Mouse (Mus musculus) left cerebral cortex, postnatal 14 days (tissue): Measurements from ENCODE around the gene Osmr. TPM values are rescaled to one million over a fixed set of nuclear protein-coding genes. Genes with fewer than 3 reads are reported as not detected.
"Not testable (repeated sequence)": the region's sequence is repeated elsewhere in the genome, so short reads cannot be mapped to it uniquely, and the experiment has no call there.

Experiments used
- DNase-seq, 2 experiments: peaks; one replicate each; pipeline ENCODE4 v3.0.0; 2021 to 2022; ENCODE audit warnings: low spot score in 2 of 2, mixed read lengths in 1 of 2
- intact Hi-C: fragments of 180-260 bp; cut with DNase I; formaldehyde crosslinking; loops from one replicate; pipeline ENCODE4 v1.15.1; 2025
- total RNA-seq, 2 experiments: library from RNA; stranded (reverse); gene quantifications; 2 replicates each; pipeline ENCODE4 v1.2.3; 2021

Osmr gene
- total RNA-seq, 2 experiments from 2014 or later, result 3.3 to 3.8 TPM

DNA sequence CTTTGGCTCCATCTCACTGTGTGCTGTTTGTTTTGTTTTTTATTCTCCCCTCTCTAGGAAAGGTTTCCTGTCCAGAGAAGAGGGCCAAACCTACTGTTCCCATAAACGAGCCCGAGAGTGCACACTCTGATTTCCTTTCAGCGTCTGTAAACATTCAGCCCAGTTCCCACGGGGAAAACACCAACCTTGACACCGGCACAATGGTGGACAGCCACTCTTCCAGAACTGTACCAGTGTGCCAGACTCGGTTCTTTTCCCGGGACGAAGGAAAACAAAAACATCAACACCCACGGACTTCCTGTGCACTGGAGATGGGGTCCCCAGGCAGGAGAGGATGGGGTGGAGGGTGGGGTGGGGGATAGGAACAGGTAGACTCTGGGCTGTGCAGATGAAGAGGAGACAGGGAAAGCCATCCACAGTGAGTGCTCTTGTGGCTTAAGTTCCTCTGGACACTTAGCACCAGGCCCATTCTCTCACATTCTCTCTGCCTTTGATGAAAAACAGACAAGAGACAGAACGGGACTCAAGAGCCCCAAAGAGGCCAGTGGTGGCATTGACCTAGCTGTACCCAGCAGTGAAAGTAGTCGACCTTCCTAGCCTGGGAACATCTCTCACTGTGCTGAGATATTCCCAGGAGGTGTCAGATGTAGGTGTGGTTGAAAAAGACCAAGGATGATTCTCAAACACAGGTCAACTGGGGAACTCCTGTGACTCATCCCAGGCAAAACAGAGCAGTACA is 3.0 kb downstream of the Osmr start:
- intact Hi-C loops, result no loop called here
- DNase-seq, result no peak

DNA sequence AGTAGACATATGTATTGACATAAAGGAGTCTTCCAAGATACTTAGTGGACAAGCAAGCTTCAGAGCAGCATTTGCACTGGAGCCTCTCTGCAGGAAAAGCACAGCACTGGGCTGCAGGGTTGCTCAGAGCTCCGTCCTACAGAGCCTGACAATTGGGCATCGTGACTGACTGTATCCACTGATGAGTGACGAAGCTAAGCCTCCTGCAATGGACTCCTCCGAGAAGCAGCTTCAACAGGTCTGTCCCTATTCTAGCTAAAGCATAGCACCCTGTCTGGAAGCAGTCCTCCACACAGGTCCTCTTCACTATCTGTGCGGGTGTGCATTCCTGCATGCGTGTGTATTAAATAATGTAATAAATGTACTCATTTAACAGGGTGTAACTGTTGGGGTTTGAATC is 7.9 kb downstream of the Osmr start:
- DNase-seq, result no peak
- intact Hi-C loops, result no loop called here

DNA sequence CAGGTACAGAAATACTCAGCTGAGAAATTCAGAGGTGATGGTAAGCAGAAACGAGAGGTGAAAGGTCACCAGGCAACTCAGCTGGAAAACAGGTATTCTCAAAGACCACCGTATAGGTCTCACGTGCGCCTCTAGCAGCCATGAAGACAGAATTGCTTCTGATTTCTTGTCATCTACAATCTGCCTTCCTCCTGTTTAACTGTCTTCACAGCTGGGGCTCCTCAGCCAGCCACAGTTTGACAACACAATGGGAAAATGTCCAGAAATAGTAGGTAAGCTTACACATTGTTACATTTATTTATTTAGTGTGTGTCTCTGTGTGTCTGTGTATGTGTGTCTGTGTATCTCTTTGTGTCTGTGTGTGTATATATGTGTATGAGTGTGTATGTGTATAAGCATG is 12.6 kb downstream of the Osmr start:
- intact Hi-C loops, result no loop called here
- no peak for DNase-seq

DNA sequence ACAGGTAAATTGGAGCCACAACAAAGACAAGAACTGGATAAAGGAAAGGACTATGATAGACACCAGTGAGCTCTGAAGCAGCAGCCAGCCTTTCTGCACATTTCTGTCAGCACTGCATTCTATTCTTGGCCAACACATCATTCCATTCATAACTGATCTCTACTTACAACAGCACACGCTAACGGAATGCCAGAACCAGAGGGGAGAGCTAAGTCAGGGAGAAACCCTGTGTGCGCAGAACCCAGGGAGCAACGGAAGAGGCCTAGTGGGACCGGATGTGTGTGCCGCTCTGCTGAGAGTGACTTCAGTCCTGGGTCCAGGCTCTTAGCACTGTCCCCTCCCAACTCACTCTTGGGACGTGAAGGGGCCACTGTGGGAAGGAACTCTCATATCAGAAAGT is 13.2 kb downstream of the Osmr start:
- intact Hi-C loops, result no loop called here
- no peak for DNase-seq

DNA sequence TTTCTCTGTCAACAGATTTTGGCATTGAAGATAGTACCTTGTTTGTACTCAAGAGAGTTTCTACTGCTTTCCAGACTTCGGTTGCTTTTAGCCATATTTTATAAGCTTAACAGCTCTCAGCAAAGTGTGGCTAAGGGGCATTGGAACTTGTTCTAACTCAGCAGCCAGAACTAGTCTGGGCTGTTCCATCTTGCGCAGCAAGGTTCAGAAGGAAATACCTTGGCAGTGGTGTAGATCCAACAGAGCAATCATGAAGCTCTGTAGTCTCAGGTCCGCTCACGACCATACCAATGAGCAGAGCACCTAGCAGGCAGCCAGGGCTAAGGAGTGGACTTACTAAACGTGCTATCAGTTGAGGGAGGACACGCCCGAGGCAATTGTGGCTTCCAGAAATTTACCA is 15.0 kb downstream of the Osmr start:
- intact Hi-C loops, result no loop called here
- no peak for DNase-seq

DNA sequence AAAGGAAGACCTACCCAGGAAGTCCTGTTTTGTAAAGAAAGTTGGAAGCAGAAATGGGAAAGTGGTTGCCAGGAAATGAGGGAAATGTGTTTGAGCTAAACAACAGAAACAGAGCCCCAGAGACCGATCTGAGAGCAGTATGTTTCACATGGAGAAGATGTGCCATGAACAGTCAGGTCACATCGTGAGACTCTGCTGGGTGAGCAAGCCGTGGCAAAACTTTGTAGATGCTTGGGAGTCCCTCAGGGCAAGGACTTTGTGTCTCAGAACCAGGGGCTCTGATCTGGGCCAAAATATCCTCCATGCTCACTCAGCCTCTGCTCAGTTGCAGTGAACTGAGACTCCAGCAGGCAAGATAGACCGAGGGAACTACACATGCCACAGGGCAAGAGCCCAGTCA is 15.9 kb downstream of the Osmr start:
- intact Hi-C loops, result no loop called here
- no peak for DNase-seq

DNA sequence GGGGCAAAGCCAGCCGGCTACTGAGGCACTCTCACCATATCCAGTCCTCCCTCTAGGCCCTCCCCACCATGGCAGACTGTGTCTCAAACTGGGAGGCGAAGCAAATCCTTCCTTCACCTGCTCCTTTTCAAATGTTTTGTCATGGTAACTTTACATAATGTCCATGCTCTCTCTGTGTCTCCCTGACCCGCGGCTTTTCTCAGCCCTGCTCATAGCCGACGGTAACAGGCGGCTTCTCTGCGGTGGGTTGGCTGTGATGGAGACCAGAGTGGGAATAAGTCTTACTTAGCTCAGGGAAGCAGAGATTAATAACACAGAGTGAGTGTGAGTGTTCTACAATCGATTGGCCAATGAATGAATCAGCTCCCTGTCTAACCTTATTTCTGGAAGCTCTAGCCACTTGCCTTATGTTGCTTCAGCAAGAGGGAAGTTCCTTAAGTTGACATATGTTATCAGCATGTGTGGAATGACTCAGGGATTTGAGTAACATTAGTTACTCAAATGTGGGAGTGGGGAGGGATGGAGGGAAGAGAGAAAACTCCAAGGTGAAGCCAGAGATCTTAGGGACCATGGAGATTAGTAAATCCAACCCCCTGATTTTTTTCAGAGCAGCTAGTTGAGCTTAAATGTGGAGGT is 17.4 kb downstream of the Osmr start:
- no peak for DNase-seq
- intact Hi-C loops, result no loop called here

DNA sequence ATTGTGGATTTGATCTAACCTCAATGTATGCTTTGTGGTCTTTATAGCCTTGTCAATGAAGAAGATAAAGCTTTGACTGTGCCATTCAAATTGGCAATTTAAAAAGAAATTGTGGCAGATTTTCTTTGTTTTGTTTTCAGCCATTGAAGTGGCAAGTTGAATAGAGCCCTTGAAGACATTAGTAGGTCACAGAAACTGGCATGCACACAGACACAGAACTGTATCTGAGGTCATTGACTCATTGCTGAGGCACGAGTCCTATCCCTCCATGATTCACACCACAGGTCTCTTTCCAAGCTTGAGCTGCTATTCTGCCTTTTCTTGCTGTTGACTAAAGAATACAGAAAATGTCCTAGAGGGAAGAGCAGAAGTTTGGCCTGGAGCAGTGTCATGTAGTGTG is 24.9 kb downstream of the Osmr start:
- no peak for DNase-seq
- intact Hi-C loops, result loop anchor here (10.0 kb wide), 1 partner anchor 595 kb away; no protein-coding TSS in a partner anchor

DNA sequence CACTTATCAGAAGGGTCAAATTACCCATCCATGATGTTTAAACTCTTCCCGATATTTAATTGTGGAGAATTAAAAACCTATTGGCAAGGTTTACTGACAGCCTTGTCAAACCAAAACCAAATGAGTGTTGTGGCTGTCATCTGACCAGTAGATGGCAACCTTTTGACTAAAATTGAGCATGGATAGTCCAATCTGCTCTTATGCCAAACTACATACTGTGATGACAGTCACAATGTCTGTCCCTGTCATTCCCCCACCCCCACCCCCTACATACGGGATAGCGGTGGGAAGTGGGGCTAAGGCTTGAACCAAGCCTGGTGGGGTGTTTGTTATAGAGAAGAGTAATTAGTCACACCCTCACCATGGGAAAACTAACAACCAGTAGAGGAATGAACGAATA is 34.6 kb downstream of the Osmr start:
- intact Hi-C loops, result loop anchor here (5.0 to 10.0 kb wide), 2 partner anchors 42 to 605 kb away; no protein-coding TSS in a partner anchor
- peak; percentile 8 to 48 for DNase-seq

DNA sequence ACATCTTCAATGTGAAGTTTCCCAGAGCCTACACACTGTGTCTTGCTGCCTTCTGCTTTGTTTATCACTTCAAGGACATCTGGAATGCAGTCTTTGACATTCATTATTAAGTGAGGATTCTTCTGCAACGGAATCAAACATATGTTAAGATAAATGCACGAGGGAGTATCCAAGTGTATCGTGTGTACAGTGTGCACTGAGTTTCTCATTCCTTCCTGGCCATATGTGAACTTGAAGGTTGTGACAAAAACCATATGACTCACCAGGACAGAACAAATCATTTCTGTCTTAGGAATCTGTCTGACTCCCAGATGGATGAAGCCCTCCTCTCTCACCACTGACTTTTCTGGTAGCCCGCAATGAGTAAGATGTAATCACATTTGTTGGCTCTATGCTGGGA is 59.0 kb downstream of the Osmr start:
- DNase-seq, result no peak
- intact Hi-C loops, result no loop called here

DNA sequence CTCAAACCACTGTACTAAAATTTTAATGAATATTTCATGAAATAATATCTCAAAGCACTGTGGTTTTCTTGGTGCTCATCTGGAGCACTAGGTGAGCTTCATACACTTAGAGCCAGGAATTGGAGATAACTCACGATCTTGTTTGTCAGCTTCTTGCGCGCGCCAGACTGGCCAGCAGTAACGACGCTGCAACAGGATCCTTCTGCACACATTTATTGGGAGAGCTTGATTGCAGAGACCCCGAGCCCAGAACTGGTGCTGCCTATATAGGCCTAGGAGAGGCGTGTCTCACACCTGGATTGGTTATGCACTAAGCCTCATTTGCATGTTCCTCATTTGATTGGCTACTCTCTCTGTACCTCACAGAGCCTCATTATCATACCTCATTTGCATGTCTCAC is 73.6 kb downstream of the Osmr start:
- intact Hi-C loops, DNase-seq: not testable (repeated sequence)

DNA sequence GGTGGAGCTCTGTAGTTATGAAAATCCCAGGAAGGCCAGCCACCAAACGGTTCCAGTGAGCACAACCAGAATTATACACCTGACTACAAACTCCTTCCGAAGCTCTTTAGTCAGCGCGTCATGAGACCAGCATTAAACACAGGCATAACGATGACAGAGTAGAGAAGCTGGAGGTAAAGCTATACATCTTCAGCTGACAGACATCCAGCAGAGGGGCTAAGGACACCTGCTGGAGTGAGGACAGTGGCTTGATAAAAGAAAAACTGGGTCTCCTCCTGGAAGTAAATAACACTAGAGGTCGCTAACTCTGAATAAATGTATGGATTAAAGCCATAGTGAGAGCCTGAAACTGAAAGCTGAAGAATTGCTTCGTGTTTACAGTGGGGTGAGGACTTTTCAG is 81.9 kb downstream of the Osmr start:
- no peak for DNase-seq
- intact Hi-C loops, result no loop called here

DNA sequence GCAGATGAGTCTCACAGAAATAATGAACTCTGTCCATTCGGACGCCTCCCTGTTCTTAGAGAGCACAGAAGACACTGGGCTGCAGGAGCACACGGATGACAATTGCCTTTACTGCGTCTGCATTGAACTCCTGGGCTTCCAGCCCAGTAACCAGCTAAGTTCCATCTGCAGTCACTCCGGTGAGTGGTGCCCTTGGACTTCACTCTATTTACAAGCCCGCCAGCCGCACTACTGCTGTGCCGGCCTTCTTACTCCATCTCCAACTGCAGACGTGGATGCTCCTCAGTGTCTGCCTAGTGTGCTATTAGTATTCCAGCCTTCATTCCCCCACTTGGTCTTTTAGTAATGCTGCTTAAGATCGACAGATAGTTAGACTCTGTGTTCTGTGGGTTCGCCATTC is 83.1 kb downstream of the Osmr start:
- intact Hi-C loops, result no loop called here
- no peak for DNase-seq

DNA sequence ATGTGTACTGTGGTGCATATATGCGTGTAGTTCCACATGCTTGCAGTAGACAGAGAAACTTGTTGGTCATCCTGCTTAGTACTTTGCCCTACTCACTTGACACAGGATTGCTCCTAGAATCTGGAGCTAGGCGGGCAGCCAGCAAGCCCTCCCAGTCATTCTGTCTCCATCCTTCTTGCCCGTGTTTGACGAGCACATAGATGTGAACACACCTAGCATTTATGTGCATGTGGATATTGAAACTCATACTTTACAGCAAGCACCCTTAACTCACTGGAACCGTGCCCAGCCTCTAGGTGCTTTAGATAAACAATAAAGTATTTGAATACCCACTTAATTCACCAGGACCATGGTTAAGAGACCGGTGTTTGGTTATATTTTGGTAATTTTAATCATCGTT is 84.8 kb downstream of the Osmr start:
- DNase-seq, result no peak
- intact Hi-C loops, result no loop called here

DNA sequence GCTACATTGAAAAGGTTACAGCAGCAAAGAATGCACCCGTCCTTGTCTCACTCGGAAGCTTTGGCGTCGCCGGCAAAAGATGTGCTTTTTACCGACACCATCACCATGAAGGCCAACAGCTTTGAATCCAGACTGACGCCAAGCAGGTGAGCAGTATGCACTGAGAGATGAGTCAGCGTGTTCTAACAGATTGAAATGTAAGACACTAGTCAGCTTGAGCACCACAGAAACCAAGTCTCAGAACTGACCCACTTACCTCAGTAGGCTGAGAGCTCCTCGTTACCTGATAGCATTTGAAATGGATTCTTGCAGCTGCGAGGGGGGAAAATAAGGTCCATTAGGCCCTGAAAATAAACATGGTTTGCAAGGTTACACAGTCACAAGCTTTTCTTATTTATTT is 87.5 kb downstream of the Osmr start:
- intact Hi-C loops, result no loop called here
- DNase-seq, result no peak

DNA sequence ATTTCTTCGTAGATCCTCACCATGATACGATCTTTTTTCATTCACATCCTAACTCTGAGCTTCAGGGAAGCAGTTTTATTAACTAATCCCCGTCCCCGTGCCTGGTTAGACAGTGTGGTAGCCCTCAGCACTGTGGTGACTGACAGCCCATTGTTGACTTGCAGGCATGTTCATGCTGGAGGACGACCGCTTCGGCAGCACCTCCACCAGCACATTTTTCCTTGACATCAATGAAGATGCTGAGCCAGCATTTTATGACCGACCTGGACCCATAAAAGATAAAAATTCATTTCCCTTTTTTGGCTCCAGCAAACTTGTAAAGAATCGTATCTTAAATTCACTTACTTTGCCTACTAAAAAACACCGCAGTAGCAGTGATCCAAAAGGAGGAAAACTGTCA is 88.6 kb downstream of the Osmr start:
- DNase-seq, result no peak
- intact Hi-C loops, result no loop called here

DNA sequence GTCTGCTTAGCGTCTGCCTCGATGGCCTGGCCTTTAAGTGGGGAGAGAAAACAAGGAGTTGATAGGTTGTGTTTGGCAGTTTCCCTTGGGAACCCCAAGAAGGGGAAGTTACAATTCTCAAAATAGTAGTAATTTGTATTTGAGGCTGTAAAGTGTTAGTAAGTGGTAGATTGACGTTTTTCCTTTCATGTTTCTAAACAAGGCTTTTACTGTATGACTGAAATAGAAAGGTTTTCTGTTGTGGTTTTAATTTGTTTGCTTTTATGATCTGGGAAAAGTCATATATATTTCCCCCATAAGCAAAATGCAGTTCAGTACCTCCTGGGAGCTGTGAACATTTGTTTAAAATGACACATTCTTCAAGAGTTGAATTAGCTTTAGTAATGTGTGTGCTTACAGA is 102.5 kb downstream of the Osmr start:
- DNase-seq, result no peak
- intact Hi-C loops, result no loop called here

Other genes with a start within 250 kb of the Osmr start
- gene Rictor, start 166.6 kb downstream of the Osmr start, total RNA-seq, result 10 to 100 TPM; 37.3 to 38.1 TPM
- gene Lifr, start 215.6 kb upstream of the Osmr start, total RNA-seq, result 10 to 100 TPM; 37.7 to 41.2 TPM